Comparison of ENCODE assay signal across 9 mouse cellular contexts in the genomic region with DNA sequence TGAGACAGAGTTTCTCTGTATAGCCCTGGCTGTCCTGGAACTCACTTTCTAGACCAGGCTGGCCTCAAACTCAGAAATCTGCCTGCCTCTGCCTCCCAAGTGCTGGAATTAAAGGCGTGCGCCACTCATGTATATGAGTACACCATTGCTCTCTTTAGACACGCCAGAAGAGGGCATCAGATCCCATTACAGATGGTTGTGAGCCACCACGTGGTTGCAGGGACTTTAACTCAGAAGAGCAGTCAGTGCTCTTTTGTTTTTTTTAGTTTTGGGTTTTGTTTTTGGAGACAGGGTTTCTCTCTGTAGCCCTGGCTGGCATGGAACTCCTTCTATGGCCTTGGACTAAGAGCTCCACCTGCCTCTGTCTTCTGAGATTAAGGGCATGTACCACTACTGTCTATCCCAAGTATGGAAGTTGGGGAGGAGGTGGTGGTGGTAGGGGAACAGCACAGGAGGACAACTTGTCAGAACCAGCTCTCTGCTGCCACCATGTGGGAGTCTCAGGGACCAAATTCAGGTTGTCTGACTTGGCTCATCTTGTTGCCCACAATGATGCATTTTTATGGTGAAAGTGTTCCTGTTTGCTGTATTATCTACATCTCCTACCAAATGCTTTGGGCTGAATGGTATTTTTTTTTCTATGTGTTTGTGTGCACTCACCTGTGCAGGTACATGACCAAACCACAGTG. TPM values are rescaled to one million over a fixed set of nuclear protein-coding genes. Genes with fewer than 3 reads are reported as not detected.
DNase-seq lines count a peak whose midpoint lies in the region; ATAC-seq and TF ChIP-seq lines count a peak whose summit lies in the region.
"Had no signal": no experiment of that assay in that cellular context is flagged by ENCODE, and none has a peak within 500 bp of the region (broad histone marks: within the 10 kb centered on the region; RNA-seq: fewer than 3 reads in every experiment).

No protein-coding gene starts in this region.

- no peak overlapping the region for H3K4me2 ChIP-seq in heart, embryonic 11.5 days
- no peak overlapping the region for H3K4me2 ChIP-seq in midbrain, embryonic 16.5 days (ENCODE audit: low read length)

- H3K9me3 ChIP-seq in heart, embryonic 11.5 days (replicated peaks; ENCODE audit: control insufficient read depth, low read length) = no peaks in the 10 kb centered on the region
- no peaks in the 10 kb centered on the region for H3K9me3 ChIP-seq in heart, embryonic 10.5 days
- no peaks in the 10 kb centered on the region for H3K9me3 ChIP-seq in midbrain, embryonic 16.5 days (replicated peaks; ENCODE audit: control insufficient read depth, low read length, poor library complexity, severe bottlenecking)

- no peak overlapping the region for H3K9ac ChIP-seq in heart, embryonic 11.5 days (ENCODE audit: low read depth, low read length)
- H3K9ac ChIP-seq in midbrain, embryonic 16.5 days (ENCODE audit: low read depth, low read length) = no peak overlapping the region

- peaks cover 16% of the 10 kb centered on the region for H3K4me1 ChIP-seq in heart, embryonic 11.5 days (ENCODE audit: control insufficient read depth, insufficient read depth, low read length)
- H3K4me1 ChIP-seq in cortical plate, adult 2 months (ENCODE audit: control insufficient read depth, insufficient read depth, low read length) = peaks cover 7% of the 10 kb centered on the region
- peaks cover 30% of the 10 kb centered on the region for H3K4me1 ChIP-seq in heart, embryonic 10.5 days
- peaks cover 27% of the 10 kb centered on the region for H3K4me1 ChIP-seq in midbrain, embryonic 16.5 days (ENCODE audit: control insufficient read depth, insufficient read depth, low read length)

- TF ChIP-seq CTCF in cortical plate, adult 2 months (IDR thresholded peaks at IDR 0.05; ENCODE audit: extremely low read depth, insufficient read depth, low read length) = peak; percentile 90

- WGBS in heart, embryonic 11.5 days (ENCODE audit: insufficient replicate concordance) = 59% methylated on average over 4 of the region's 4 CpGs
- WGBS in heart, embryonic 10.5 days = 63% methylated on average over 4 of the region's 4 CpGs
- 67% methylated on average over 4 of the region's 4 CpGs for whole genome bisulfite sequencing in midbrain, embryonic 16.5 days

- no peaks in the 10 kb centered on the region for H3K27me3 ChIP-seq in heart, embryonic 11.5 days (ENCODE audit: control insufficient read depth, insufficient read depth, low read length)
- no peaks in the 10 kb centered on the region for H3K27me3 ChIP-seq in heart, embryonic 10.5 days (ENCODE audit: insufficient read depth, poor library complexity, severe bottlenecking)
- no peaks in the 10 kb centered on the region for H3K27me3 ChIP-seq in midbrain, embryonic 16.5 days (ENCODE audit: control insufficient read depth, insufficient read depth, low read depth, low read length)

- H3K36me3 ChIP-seq in heart, embryonic 11.5 days (ENCODE audit: control insufficient read depth, insufficient read depth, low read length) = no peaks in the 10 kb centered on the region
- peaks cover 28% of the 10 kb centered on the region for H3K36me3 ChIP-seq in heart, embryonic 10.5 days
- no peaks in the 10 kb centered on the region for H3K36me3 ChIP-seq in midbrain, embryonic 16.5 days (ENCODE audit: control insufficient read depth, insufficient read depth, low read length)

- H3K27ac ChIP-seq in heart, embryonic 11.5 days (ENCODE audit: low read depth, low read length) = no peak overlapping the region
- H3K27ac ChIP-seq in cortical plate, adult 2 months (ENCODE audit: insufficient read depth, low read length) = no peak overlapping the region
- H3K27ac ChIP-seq in heart, embryonic 10.5 days = no peak overlapping the region
- H3K27ac ChIP-seq in midbrain, embryonic 16.5 days (ENCODE audit: low read length) = peak overlapping the region; percentile 31; the same call in 1 of the 2 replicates
- H3K27ac ChIP-seq: macrophage had no signal

- peak; percentile 74 to 87 for DNase-seq in heart, adult 18-20 months
- DNase-seq in ZHBTc4 (ENCODE audit: low read depth, low spot score) = peak; percentile 94
- peak; percentile 90 for DNase-seq in heart, embryonic 10.5 days (ENCODE audit: low spot score)
- peak; percentile 85 to 89 for DNase-seq in left cerebral cortex, postnatal 14 days (ENCODE audit: low spot score in 2 of 2)
- peak; percentile 82 to 85 for DNase-seq in spleen, postnatal 36 days (ENCODE audit: low spot score in 2 of 2)

- TF ChIP-seq POLR2A in cortical plate, adult 2 months (IDR thresholded peaks at IDR 0.05; ENCODE audit: extremely low read depth, insufficient read depth, low read length) = no peak

- H3K4me3 ChIP-seq in heart, embryonic 11.5 days (ENCODE audit: low read depth, low read length) = no peak overlapping the region
- no peak overlapping the region for H3K4me3 ChIP-seq in cortical plate, adult 2 months (ENCODE audit: insufficient read depth, low read length)
- no peak overlapping the region for H3K4me3 ChIP-seq in heart, embryonic 10.5 days
- no peak overlapping the region for H3K4me3 ChIP-seq in midbrain, embryonic 16.5 days (ENCODE audit: low read depth, low read length)

- intact Hi-C loops in left cerebral cortex, postnatal 14 days (cut with DNase I) = no loop called here

- ATAC-seq in heart, embryonic 11.5 days (replicated peaks; ENCODE audit: insufficient number of reproducible peaks, low FRiP score, low TSS enrichment) = no peak
- no peak for ATAC-seq in midbrain, embryonic 16.5 days

RNA-seq across cellular contexts. Expression of a gene that starts 4.1 kb away (rescaled TPM):
- total RNA-seq in heart, adult 18-20 months (2021) = 1 to 10 TPM; 6.4 to 6.7 TPM
- polyA plus RNA-seq in heart, embryonic 11.5 days (2014; fragmentation: Nextera tagmentation; extraction: Ambion mirVana) = 12.3 and 14.6 TPM in 2 replicates
- 13.5 and 15.5 TPM in 2 replicates for polyA plus RNA-seq in cortical plate, adult 2 months (2012; rRNA removed)
- polyA plus RNA-seq in heart, embryonic 10.5 days (2016; fragmentation: Nextera tagmentation; extraction: Ambion mirVana) = 30.5 and 42.9 TPM in 2 replicates
- total RNA-seq in left cerebral cortex, postnatal 14 days (2021) = 10 to 100 TPM; 17.7 to 19.2 TPM
- 48.7 and 54.9 TPM in 2 replicates for polyA plus RNA-seq in midbrain, embryonic 16.5 days (2015; fragmentation: Nextera tagmentation; extraction: Ambion mirVana)

RNA-seq across cellular contexts. Expression of a gene that starts 4.2 kb away (rescaled TPM):
- total RNA-seq in heart, adult 18-20 months (2021) = 1 to 10 TPM; 3.0 to 7.7 TPM
- 19.8 and 23.1 TPM in 2 replicates for polyA plus RNA-seq in heart, embryonic 11.5 days (2014; fragmentation: Nextera tagmentation; extraction: Ambion mirVana)
- 9.2 and 10.4 TPM in 2 replicates for polyA plus RNA-seq in cortical plate, adult 2 months (2012; rRNA removed)
- 21.2 and 25.4 TPM in 2 replicates for polyA plus RNA-seq in heart, embryonic 10.5 days (2016; fragmentation: Nextera tagmentation; extraction: Ambion mirVana)
- 1 to 10 TPM; 5.9 to 6.3 TPM for total RNA-seq in left cerebral cortex, postnatal 14 days (2021)
- 14.3 and 15.5 TPM in 2 replicates for polyA plus RNA-seq in midbrain, embryonic 16.5 days (2015; fragmentation: Nextera tagmentation; extraction: Ambion mirVana)

RNA-seq across cellular contexts. Expression of a gene that starts 15.3 kb away (rescaled TPM):
- total RNA-seq in heart, adult 18-20 months (2021) = 10 to 100 TPM; 18.3 to 19.3 TPM
- 35.6 and 39.7 TPM in 2 replicates for polyA plus RNA-seq in heart, embryonic 11.5 days (2014; fragmentation: Nextera tagmentation; extraction: Ambion mirVana)
- 109 and 110 TPM in 2 replicates for polyA plus RNA-seq in cortical plate, adult 2 months (2012; rRNA removed)
- 41.3 and 44.6 TPM in 2 replicates for polyA plus RNA-seq in heart, embryonic 10.5 days (2016; fragmentation: Nextera tagmentation; extraction: Ambion mirVana)
- total RNA-seq in left cerebral cortex, postnatal 14 days (2021) = 10 to 100 TPM; 62.0 to 63.9 TPM
- polyA plus RNA-seq in midbrain, embryonic 16.5 days (2015; fragmentation: Nextera tagmentation; extraction: Ambion mirVana) = 64.5 and 70.4 TPM in 2 replicates

RNA-seq across cellular contexts. Expression of a gene that starts 20.1 kb away (rescaled TPM):
- 1 to 10 TPM; 1.1 to 3.7 TPM for total RNA-seq in heart, adult 18-20 months (2021)
- 27.8 and 37.5 TPM in 2 replicates for polyA plus RNA-seq in heart, embryonic 11.5 days (2014; fragmentation: Nextera tagmentation; extraction: Ambion mirVana)
- 2.0 and 2.2 TPM in 2 replicates for polyA plus RNA-seq in cortical plate, adult 2 months (2012; rRNA removed)
- polyA plus RNA-seq in heart, embryonic 10.5 days (2016; fragmentation: Nextera tagmentation; extraction: Ambion mirVana) = 40.4 and 51.1 TPM in 2 replicates
- total RNA-seq in left cerebral cortex, postnatal 14 days (2021) = 1 to 10 TPM; 1.7 to 4.2 TPM
- polyA plus RNA-seq in midbrain, embryonic 16.5 days (2015; fragmentation: Nextera tagmentation; extraction: Ambion mirVana) = 2.8 and 4.8 TPM in 2 replicates

RNA-seq across cellular contexts. Expression of a gene that starts 20.5 kb away (rescaled TPM):
- total RNA-seq in heart, adult 18-20 months (2021) = 10 to 100 TPM; 20.8 to 21.6 TPM
- 17.5 and 23.7 TPM in 2 replicates for polyA plus RNA-seq in heart, embryonic 11.5 days (2014; fragmentation: Nextera tagmentation; extraction: Ambion mirVana)
- 70.4 and 76.0 TPM in 2 replicates for polyA plus RNA-seq in cortical plate, adult 2 months (2012; rRNA removed)
- 26.4 and 28.3 TPM in 2 replicates for polyA plus RNA-seq in heart, embryonic 10.5 days (2016; fragmentation: Nextera tagmentation; extraction: Ambion mirVana)
- total RNA-seq in left cerebral cortex, postnatal 14 days (2021) = 10 to 100 TPM; 82.8 to 83.9 TPM
- polyA plus RNA-seq in midbrain, embryonic 16.5 days (2015; fragmentation: Nextera tagmentation; extraction: Ambion mirVana) = 30.7 and 31.2 TPM in 2 replicates
